Mouse (Mus musculus) testis, adult 2 months (tissue): ENCODE data around the gene Baz1b.

Experiments used
- CTCF ChIP-seq: fragments of 200-500 bp; IDR thresholded peaks from 2 replicates; pipeline ENCODE4 v1.5.1; 2012; ENCODE audit warnings: low read depth, mild to moderate bottlenecking, inconsistent platforms, low read length, moderate library complexity; ENCODE audit not compliant: control insufficient read depth, insufficient read depth, insufficient replicate concordance
- POLR2A ChIP-seq: fragments of 200-500 bp; IDR thresholded peaks from 2 replicates; pipeline ENCODE4 v1.6.1; 2012; ENCODE audit warnings: low read depth, mild to moderate bottlenecking, inconsistent platforms, low read length, moderate library complexity; ENCODE audit not compliant: control insufficient read depth

GRCm38 (mm10) chr5:135233166-135233920, 46.3 kb downstream of the Baz1b start:
- TF ChIP-seq CTCF (no peak), POLR2A (no peak)
